Mouse (Mus musculus) heart, postnatal 4 days (tissue): Measurements from ENCODE around the gene Apba1. TPM values are rescaled to one million over a fixed set of nuclear protein-coding genes. Genes with fewer than 3 reads are reported as not detected.

Source experiments
- DNase-seq: peaks from one replicate; pipeline ENCODE4 v3.0.0; 2021
- total RNA-seq, 2 experiments: library from RNA; stranded (reverse); gene quantifications; 2 replicates each; pipeline ENCODE4 v1.2.3; 2021

The Apba1 gene
- total RNA-seq, 2 experiments from 2014 or later: 6.4 TPM

DNA sequence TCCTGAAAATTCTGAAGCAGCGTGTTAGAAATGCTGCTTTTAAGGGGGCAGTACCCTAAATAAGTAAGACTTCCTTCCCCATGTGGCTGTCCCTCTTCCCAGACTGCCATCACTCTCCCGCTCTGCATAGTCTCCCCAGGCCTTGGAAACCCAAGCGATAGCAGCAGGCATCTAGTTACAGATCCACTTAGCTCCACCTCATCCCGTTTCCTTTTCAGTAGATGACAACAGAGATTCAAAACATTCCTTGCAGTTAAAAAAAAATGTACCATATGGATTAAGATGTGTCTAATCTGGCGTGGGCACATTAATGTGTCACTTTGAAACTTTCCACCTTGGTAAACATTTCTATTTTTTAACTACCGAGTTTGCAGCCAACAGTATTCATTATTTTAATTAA, 48.1 kb downstream of the Apba1 start:
- DNase-seq: no peak

- no peak for DNase-seq
Observed at GRCm38 (mm10) chr19:23807371-23807770, 48.7 kb downstream of the Apba1 start.

DNA sequence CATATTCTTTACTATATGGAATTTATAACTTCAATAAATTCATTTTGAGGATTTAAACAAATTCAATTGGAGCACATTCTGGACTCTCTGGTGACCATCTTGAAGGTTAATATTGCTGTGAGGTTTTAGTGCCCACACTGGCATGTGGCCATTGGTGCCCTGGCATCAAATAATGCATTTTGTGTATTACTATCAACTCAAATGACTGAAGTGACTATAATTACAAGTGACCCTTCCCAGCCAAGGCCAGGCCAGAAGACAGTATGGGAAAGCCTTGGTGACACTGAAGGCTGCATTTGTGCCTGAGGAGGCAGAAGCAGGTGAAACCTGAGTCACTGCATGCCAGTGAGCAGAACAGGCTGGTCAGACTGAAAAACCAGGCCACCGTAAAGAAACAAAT, 50.5 kb downstream of the Apba1 start:
- no peak for DNase-seq

DNA sequence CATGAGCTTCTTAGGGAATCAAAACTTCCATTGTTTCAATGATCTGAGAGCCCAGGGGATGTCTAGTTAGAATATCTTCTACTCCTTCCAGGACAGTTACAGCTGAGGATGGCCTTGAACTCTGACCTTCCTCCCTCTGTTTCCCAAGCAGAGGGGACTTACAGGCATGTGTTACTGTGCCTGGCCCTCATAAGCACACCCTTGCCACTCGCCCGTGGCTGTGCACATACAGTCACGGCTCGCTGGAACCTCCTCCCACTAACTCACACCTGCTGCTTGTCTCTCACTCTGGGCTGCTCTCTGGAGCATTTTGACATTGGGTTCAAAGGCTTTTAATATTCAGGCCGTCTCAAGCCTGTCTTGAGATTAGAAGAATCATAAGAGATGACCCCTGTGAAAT, 51.8 kb downstream of the Apba1 start:
- no peak for DNase-seq

DNA sequence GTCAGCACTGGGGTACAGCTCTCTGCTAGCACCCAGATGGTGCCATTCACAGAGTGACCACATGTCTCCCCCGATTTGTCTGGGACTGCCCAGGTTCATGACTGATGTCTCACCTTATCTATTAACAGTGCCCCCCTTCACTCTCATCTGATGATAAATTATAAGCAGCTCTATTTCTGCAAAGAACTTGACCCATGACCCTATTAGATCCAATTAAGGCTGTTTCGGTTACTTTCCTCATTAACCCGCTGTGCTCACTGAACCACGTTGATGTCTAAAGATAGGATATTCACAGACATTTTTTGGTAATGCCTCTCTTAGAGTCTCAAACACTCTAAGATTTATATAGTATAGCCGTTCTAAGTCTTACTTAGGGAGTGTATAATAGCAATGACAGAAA, 52.3 kb downstream of the Apba1 start:
- DNase-seq: no peak

- DNase-seq: no peak
Observed at GRCm38 (mm10) chr19:23816762-23817161, 58.1 kb downstream of the Apba1 start.

GRCm38 (mm10) chr19:23817196-23817595, 58.5 kb downstream of the Apba1 start:
- DNase-seq: no peak

GRCm38 (mm10) chr19:23819882-23820281, 61.2 kb downstream of the Apba1 start:
- no peak for DNase-seq

- DNase-seq: no peak
Observed at GRCm38 (mm10) chr19:23822497-23822896, 63.8 kb downstream of the Apba1 start.

DNA sequence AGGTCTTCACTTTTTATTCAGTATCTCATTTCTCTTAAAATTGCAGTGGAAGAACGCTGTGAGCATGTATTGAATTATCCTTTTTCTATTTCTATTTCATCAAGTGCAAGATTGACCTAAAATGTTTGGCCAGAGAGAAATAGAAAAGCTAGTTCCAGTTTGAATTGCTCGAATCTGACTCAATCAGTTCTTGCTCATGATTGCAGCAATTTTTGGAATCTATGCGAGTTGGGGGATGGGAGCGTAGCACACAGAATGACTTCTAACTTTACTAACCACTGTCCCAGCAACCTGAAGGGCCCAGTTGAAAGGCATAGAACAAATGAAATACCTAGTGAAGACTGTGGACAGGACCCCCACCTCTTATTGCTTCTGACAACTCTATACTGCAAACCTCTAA, 64.8 kb downstream of the Apba1 start:
- DNase-seq: no peak

- DNase-seq: no peak
Observed at GRCm38 (mm10) chr19:23826251-23826650, 67.6 kb downstream of the Apba1 start.

DNA sequence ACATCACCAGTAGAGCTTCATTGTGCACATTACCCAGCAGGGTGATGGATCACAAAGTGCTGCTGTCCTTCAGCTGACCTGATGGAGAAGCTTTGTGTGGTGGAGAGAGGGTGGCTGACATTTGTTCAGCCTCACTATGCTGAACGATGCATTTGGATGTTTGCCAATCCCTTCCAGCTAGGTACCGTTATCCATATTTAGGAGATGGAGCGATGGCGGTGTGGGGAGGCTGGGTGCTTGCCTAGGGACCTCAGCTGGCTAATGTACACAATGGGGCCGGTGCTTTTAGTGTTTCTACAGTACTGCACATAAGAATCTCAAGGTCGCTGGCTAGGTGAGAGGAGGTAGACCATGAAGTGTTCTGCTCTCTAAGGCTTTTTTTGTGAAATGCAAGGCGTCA, 72.1 kb downstream of the Apba1 start:
- no peak for DNase-seq

DNA sequence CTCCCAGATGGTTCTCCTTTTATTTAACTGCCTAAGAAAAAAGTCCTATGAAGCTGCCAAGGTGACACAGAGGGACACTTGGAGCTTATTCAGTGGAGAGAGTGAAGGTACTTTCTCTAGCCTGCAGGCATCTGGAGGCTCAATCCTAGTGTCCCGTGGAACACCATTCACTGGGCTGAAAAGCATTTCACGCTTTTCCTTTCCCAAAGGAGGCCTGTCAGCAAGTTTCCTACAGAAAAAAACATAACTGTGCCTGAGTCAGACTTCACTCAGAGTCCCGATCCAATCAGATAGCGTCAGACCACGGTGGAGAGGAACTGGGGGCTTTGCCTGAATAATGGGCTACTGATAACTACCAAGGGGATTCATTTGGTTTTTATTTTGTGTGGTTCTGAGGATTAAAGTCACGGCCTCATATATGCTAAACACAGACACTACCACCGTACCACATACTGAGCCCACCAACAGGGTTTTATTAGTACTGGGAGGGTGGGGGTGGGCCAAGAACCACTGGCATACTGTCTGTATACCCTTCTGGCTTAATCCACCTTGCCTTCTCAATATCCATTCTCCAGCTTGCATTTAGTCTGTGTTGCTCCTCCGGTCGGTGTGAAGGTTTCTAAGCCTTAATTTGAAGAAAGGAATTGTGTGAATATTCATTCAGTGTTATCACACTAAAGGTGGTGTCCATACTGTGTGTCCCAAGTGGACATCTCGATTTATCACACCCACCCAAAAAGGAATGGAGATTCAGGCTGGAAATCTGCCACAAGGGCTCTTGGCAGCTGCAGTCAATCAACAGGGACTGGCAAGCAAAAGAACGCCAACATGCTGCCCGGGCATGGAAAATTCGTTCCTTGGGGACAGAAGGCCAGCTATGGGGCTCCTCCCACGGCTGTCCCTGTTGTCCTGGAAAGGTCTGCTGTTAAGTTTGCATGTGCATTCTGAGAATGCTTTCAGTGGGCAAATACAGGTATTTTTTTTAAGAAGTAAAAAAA, 75.3 kb downstream of the Apba1 start:
- peak; percentile 63 for DNase-seq

GRCm38 (mm10) chr19:23834721-23835120, 76.0 kb downstream of the Apba1 start:
- DNase-seq: no peak

DNA sequence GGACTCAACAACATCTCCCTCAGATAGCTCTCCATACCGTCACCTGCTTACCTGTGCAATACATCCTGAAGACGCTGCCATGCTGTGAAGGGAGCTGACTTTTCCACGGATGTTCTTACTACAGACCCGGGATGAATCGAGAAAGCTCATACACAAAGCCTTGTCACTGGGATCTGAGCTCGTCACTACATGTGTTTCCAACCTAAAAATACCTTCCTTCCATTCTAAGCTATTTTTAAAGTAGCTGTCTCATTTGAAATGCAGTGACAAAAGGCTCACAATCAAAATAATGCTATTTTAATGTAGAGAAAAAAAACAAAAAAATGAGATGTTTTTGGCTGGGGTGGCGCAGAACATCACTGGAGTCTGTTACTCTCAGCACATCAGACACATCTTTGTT, 97.1 kb downstream of the Apba1 start:
- no peak for DNase-seq

- DNase-seq: no peak
Observed at GRCm38 (mm10) chr19:23858091-23858490, 99.4 kb downstream of the Apba1 start.

- no peak for DNase-seq
Observed at GRCm38 (mm10) chr19:23858781-23859180, 100.1 kb downstream of the Apba1 start.

DNA sequence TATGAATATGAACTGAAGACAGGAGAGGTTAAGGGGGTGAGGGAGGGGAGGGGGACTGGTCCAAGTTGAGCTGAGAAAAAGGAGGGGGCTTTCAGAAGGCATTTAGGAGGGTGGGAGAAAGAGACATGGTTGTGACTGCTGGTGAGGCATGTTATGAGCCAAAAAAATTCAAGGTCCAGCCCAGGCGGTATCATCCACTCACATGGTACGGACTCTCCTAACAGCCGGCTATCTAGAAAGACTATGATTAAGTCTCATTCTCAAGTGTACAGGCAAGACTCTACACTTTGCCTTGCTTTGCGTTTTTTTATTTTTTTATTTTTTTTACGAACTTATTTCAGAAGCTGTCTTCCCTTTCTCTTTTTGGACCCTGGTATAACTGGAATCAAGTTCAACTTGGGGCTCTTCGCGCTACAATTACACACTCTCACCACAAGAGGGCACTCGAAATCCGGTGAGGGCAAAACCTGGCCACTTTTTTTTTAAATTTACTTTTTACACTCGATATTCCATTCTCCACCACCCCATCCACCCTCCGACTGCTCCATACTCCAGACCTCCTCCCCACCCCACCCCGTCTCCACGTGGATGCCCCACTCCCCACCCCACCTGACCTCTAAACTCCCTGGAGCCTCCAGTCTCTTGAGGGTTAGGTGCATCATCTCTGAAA, 101.6 kb downstream of the Apba1 start:
- DNase-seq: peak; percentile 66

DNA sequence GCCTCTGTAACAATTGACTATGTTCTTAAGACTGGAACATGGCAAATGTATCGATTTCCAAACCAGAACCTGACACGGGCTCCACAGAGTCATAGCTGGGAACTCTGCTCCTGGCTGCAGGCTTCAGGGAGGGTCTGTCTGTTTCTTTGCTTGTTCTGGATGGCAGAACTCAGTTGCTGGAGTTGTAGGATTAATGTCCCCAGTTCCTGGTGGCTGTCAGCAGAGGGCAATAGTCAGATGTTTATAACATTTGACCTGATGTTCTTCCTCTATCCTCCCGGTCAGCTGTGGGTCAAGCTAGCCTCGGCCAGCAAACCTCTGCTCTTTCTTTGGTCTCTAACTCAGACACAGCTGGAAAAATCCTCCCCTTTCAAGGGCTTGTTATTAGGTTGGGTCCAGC, 104.0 kb downstream of the Apba1 start:
- peak; percentile 18 for DNase-seq

- DNase-seq: peak; percentile 29
Observed at GRCm38 (mm10) chr19:23863959-23864358, 105.3 kb downstream of the Apba1 start.

GRCm38 (mm10) chr19:23866045-23866444, 107.4 kb downstream of the Apba1 start:
- DNase-seq: no peak

- no peak for DNase-seq
Observed at GRCm38 (mm10) chr19:23867052-23867451, 108.4 kb downstream of the Apba1 start.

DNA sequence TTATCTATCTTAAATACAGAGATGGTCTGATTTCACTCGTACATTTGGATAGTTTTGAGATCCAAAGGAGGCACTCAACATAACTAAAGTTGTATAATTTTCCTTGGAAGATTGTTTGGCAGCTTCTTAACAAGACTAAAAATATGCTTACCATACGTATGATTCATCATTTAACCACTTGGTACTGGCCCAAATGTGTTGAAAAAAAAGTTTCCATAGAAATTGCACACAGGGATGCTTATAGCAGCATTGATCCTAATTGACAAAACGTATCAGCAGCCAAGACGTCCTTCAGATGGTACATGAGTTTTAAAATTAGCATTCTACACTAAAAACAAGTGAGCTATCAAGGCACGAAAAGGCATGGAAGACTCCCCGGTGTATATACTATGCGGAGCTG, 108.9 kb downstream of the Apba1 start:
- no peak for DNase-seq

- DNase-seq: no peak
Observed at GRCm38 (mm10) chr19:23874502-23874901, 115.8 kb downstream of the Apba1 start.
